8 mouse cellular contexts compared by ENCODE assay signal in genomic region chr2:166080967-166081750, GRCm38 (mm10).
DNase-seq lines count a peak whose midpoint lies in the region; ATAC-seq and TF ChIP-seq lines count a peak whose summit lies in the region.

No protein-coding gene starts in this region.

- H3K36me3 ChIP-seq in megakaryocyte, embryonic 14.5 days (replicated peaks; ENCODE audit: low read length): no peaks in the 10 kb centered on the region
- H3K36me3 ChIP-seq in heart, embryonic 11.5 days (ENCODE audit: control insufficient read depth, insufficient read depth, low read length): peaks cover 15% of the 10 kb centered on the region
- no peaks in the 10 kb centered on the region for H3K36me3 ChIP-seq in thymus, adult 2 months (ENCODE audit: control insufficient read depth, insufficient read depth, low read length)

- H3K4me2 ChIP-seq in heart, embryonic 11.5 days: peak overlapping the region; percentile 61

- peak overlapping the region; percentile 96 for H3K27ac ChIP-seq in heart, embryonic 11.5 days (ENCODE audit: low read depth, low read length)
- H3K27ac ChIP-seq in thymus, adult 2 months (ENCODE audit: control insufficient read depth, insufficient read depth, low read length): no peak overlapping the region
- H3K27ac ChIP-seq in left cerebral cortex, adult 2 months: no peak overlapping the region

- peaks cover 56% of the 10 kb centered on the region for H3K4me1 ChIP-seq in megakaryocyte, embryonic 14.5 days
- H3K4me1 ChIP-seq in heart, embryonic 11.5 days (ENCODE audit: control insufficient read depth, insufficient read depth, low read length): peaks cover 26% of the 10 kb centered on the region
- no peaks in the 10 kb centered on the region; the same call in 1 of the 2 replicates for H3K4me1 ChIP-seq in thymus, adult 2 months (replicated peaks; ENCODE audit: control insufficient read depth, insufficient read depth, low read length)

- H3K9ac ChIP-seq in heart, embryonic 11.5 days (ENCODE audit: low read depth, low read length): peak overlapping the region; percentile 72

- peak; percentile 82 to 85 for DNase-seq in kidney, postnatal 25 days
- DNase-seq in urinary bladder, adult 2 months (ENCODE audit: low spot score): peak; percentile 43
- DNase-seq in thymus, adult 2 months: no peak
- DNase-seq in left cerebral cortex, adult 2 months (ENCODE audit: extremely low spot score in 1 of 2, low spot score in 2 of 2): no peak
- DNase-seq in left cerebral cortex, postnatal 14 days (ENCODE audit: low spot score in 2 of 2): no peak

- H3K9me3 ChIP-seq in megakaryocyte, embryonic 14.5 days: no peaks in the 10 kb centered on the region
- no peaks in the 10 kb centered on the region for H3K9me3 ChIP-seq in heart, embryonic 11.5 days (replicated peaks; ENCODE audit: control insufficient read depth, low read length)

- TF ChIP-seq POLR2A in thymus, adult 2 months (IDR thresholded peaks at IDR 0.05; ENCODE audit: control insufficient read depth, extremely low read depth, insufficient read depth, low read length, poor library complexity): no peak

- ATAC-seq in megakaryocyte, adult 5-6 weeks (ENCODE audit: poor library complexity, severe bottlenecking): no peak
- ATAC-seq in heart, embryonic 11.5 days (replicated peaks; ENCODE audit: insufficient number of reproducible peaks, low FRiP score, low TSS enrichment): peak; percentile 67

- 64% methylated on average over 21 of the region's 21 CpGs for WGBS in heart, embryonic 11.5 days (ENCODE audit: insufficient replicate concordance)
- 87% methylated on average over 21 of the region's 21 CpGs for WGBS in thymus, adult 2 months

- peak overlapping the region; percentile 84 for H3K4me3 ChIP-seq in megakaryocyte, embryonic 14.5 days (replicated peaks)
- peak overlapping the region; percentile 33 for H3K4me3 ChIP-seq in heart, embryonic 11.5 days (ENCODE audit: low read depth, low read length)
- H3K4me3 ChIP-seq in thymus, adult 2 months (ENCODE audit: control insufficient read depth, insufficient read depth, low read length): no peak overlapping the region
- no peak overlapping the region for H3K4me3 ChIP-seq in left cerebral cortex, adult 2 months

- peaks cover 50% of the 10 kb centered on the region for H3K27me3 ChIP-seq in megakaryocyte, embryonic 14.5 days (replicated peaks)
- no peaks in the 10 kb centered on the region for H3K27me3 ChIP-seq in heart, embryonic 11.5 days (ENCODE audit: control insufficient read depth, insufficient read depth, low read length)
- no peaks in the 10 kb centered on the region for H3K27me3 ChIP-seq in thymus, adult 2 months (ENCODE audit: control insufficient read depth, insufficient read depth, low read length)

- intact Hi-C loops in left cerebral cortex, adult 2 months (cut with DNase I): no loop called here
- intact Hi-C loops in left cerebral cortex, postnatal 14 days (cut with DNase I): no loop called here

- TF ChIP-seq CTCF in thymus, adult 2 months (IDR thresholded peaks at IDR 0.05; ENCODE audit: borderline replicate concordance, control insufficient read depth, extremely low read depth, insufficient read depth, low read length, poor library complexity): no peak
- no peak for TF ChIP-seq CTCF in left cerebral cortex, adult 2 months (IDR thresholded peaks at IDR 0.05)

Comparison
In these comparisons a context has a peak if more than half of its experiments do, and no peak if none do; other contexts are left out.
1. H3K4me3 ChIP-seq: peak in megakaryocyte, embryonic 14.5 days (single experiment) and heart, embryonic 11.5 days (single experiment); none in thymus, adult 2 months (single experiment) and left cerebral cortex, adult 2 months (single experiment).
2. DNase-seq: peak in kidney, postnatal 25 days (2 of 2) and urinary bladder, adult 2 months (single experiment); none in thymus, adult 2 months (single experiment), left cerebral cortex, adult 2 months (0 of 2) and left cerebral cortex, postnatal 14 days (0 of 2).